Mouse (Mus musculus) cerebellum, adult 8-10 months (tissue): Measurements from ENCODE around the gene Mxra7.

ENCODE experiments used
- DNase-seq: peaks from one replicate; pipeline ENCODE4 v3.0.0; 2022

The Mxra7 gene

DNA sequence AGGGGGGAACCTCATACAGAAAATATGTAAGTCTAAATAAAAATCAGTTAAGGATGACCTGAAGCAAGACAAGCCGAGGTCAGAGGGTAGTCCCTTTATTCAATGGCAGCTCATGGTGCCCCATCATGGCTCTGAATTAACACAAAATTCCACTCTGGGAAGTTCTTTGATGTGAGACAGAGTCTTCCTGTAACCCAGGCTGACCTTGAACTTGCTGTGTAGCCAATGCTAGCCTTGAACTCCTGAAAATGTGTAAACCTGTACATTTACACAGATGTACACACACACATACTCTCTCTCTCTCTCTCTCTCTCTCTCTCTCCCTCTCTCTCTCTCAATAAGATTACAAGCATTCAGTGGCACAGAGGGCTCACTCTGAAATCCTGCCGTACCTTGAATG, 62.9 kb downstream of the Mxra7 start:
- no peak for DNase-seq

DNA sequence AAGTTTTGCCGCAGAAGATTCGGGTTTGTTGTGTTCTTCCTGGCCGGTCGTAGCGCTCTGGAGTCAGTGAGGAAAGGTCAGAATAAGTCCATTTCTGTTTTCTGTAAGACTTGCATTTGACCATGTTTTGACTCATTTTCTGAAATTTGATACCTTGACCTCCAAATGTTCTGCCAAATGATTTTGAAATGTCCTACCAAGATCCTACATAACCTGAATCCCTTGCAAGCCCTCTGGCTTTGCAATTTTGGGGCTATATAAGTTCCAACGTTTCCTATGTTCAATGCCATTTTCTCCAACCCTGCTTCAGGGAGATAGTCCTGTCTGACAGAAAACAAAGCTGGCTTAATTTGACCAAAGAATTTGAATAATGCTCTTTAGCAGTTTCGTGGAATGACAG, 63.5 kb downstream of the Mxra7 start:
- DNase-seq: no peak

DNA sequence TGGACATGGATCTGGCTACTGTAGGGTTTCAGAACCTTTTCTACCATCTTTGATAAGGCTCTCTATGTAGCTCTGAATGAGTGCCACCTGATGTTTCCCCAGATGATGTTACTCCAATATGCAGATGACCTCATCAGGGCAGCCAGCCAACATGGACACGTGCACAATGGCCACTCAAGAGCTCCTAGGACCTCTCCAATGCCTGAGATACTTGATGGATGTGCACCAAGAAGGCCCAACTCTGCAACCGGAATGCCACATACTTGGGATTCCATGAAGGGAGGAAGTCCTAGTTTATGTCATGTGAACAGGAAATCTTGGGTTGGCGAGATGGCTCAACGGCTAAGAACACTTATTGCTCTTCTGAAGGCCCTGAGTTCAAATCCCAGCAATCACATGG, 72.7 kb downstream of the Mxra7 start:
- DNase-seq: no peak

DNA sequence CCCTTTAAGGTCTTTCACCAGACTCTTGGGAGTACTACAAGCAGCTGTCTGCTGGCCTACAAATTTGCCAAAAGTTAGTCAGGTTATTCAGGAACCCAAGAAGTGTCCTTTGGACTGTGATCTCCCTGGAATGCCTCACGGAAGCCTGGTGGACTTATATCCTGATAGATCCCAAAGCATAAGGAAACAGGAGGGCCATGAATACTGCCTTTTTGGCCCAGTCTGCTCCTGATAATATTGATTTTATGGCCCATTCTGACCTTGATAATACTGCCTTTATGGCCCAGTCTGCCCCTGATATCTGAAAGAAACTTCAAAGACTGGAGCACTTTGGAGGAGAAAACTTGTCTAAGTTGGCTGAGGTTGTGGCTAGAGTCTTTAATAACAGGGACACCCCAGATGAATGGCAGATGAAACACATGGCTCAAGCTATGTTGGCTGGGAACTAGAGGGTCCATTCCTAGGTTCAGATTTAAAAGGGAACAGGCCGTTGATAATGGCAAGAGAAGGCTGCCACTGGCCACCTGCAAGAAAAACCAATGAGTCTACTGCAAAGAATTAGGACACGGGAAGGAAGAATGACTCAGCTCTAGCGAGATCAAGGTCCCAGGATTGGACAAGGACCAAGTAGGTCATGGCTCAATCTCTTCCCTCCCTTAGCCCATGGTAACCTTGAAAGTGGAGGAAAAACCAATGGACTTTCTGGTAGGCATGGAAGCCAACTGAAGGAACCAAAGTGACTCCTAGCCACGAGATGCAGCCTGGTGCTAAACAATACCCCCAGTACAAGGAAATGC, 74.0 kb downstream of the Mxra7 start:
- no peak for DNase-seq
